Mouse (Mus musculus) heart, adult 2 months (tissue): ENCODE measurements around the gene Kif1bp.

Source experiments
- CTCF ChIP-seq: fragments of 200-600 bp; IDR thresholded peaks from 2 replicates; pipeline ENCODE4 v1.8.1; 2022; ENCODE audit warnings: antibody characterized with exemption, mild to moderate bottlenecking, moderate library complexity
- POLR2A ChIP-seq: fragments of 200-500 bp; IDR thresholded peaks from 2 replicates; pipeline ENCODE4 v1.6.1; 2011; ENCODE audit warnings: mild to moderate bottlenecking, low read depth, low read length, control low read depth; ENCODE audit not compliant: insufficient read depth

GRCm38 (mm10) chr10:62500916-62501615, 77.2 kb downstream of the Kif1bp start:
- TF ChIP-seq CTCF (no peak), POLR2A (no peak)
